Mouse (Mus musculus) brown adipose tissue, adult 24 weeks (tissue): ENCODE data around the gene Cst9. TPM values are rescaled to one million over a fixed set of nuclear protein-coding genes. Genes with fewer than 3 reads are reported as not detected.

Source experiments
- H3K27ac ChIP-seq: fragments of 200-500 bp; replicated peaks from 2 replicates; pipeline ENCODE4 v1.5.1; 2012; ENCODE audit warnings: low read depth, mild to moderate bottlenecking, low read length
- H3K4me1 ChIP-seq: fragments of 200-500 bp; 2 replicates; pipeline ENCODE4 v1.6.1; 2012; ENCODE audit warnings: low read length, mixed read lengths; ENCODE audit not compliant: control insufficient read depth, insufficient read depth, insufficient read length
- H3K4me3 ChIP-seq: fragments of 200-500 bp; 2 replicates; pipeline ENCODE4 v1.5.1; 2012; ENCODE audit warnings: low read depth, mild to moderate bottlenecking, low read length, moderate library complexity; ENCODE audit not compliant: insufficient read depth
- polyA plus RNA-seq: library from polyadenylated mRNA; stranded (reverse); fragments of >200 nt; gene quantifications from 2 replicates; pipeline ENCODE4 v1.2.4, GENCODE M21; 2012; ENCODE audit not compliant: missing spikeins, insufficient read depth, insufficient read length

Gene Cst9
- not detected in 2 replicates for polyA plus RNA-seq

- Histone ChIP-seq H3K4me1 (no peaks in the 10 kb centered on the region), H3K27ac (no peak within 1 kb of the TSS), H3K4me3 (no peak within 1 kb of the TSS)
These were observed at the start of gene Cst9 for GRCm38 (mm10) chr2:148834912-148835311. TSS of gene Cst9 (plus strand) at chr2:148835147.

- Histone ChIP-seq H3K4me1 (no peaks in the 10 kb centered on the region), H3K27ac (no peak within 1 kb of the TSS), H3K4me3 (no peak within 1 kb of the TSS)
These were observed 45.8 kb upstream of the Cst9 start, which contains the start of gene Cst12 for GRCm38 (mm10) chr2:148789142-148789541. TSS of gene Cst12 (plus strand) at chr2:148789361.

DNA sequence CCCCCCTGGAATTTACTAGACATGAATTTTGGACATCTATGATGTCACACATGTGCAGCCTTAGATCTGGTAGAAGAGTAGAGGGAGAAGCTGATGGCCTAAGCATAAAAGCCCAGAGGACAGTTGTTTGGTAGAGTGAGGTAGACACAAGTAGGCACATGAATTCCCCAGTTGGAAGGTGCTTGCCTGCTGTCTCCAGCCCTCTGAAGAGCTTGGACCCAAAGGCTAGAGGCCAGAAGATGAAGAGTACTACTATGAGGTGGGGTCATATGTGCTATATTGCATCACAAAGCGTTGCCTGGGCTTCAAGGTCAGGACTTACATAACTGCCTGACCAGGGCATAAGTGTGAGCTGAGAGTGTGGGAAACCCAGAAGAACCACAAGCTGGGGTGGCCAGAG lies 36.5 kb upstream of the Cst9 start, which contains the start of gene Cst8:
TSS of gene Cst8 (plus strand) at position 301 of the 400 bp plus-strand sequence.
- Histone ChIP-seq H3K4me3 (no peak within 1 kb of the TSS), H3K27ac (no peak within 1 kb of the TSS), H3K4me1 (no peaks in the 10 kb centered on the region)

DNA sequence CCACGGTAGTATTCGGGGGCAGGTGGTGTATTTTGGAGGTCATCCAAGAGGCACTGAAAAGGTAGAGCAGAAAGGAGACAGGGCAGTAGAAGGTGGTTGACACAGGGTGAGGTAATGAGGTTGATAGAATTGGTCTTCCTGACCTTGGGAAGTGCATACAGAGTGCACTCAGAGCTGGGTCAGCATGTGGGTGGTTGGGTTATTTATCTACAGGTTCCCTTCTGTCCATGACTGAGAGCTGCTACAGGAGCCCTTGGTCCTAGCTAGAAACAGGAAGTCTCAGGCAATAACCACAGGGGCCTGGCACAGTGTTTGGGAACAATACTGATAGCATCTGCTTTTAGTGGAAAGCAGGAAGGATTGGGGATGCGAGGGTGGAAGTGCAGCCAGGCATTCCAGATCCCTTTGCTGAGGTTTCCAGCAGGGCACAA lies 33.4 kb upstream of the Cst9 start:
- H3K27ac ChIP-seq = no peak overlapping the region

GRCm38 (mm10) chr2:148806696-148807095 lies 28.3 kb upstream of the Cst9 start:
- Histone ChIP-seq H3K27ac (no peak overlapping the region), H3K4me3 (no peak overlapping the region), H3K4me1 (no peaks in the 10 kb centered on the region)

More for the DNA sequence above, 33.4 kb upstream of the Cst9 start:
- Histone ChIP-seq H3K4me3 (no peak overlapping the region), H3K4me1 (no peaks in the 10 kb centered on the region)

DNA sequence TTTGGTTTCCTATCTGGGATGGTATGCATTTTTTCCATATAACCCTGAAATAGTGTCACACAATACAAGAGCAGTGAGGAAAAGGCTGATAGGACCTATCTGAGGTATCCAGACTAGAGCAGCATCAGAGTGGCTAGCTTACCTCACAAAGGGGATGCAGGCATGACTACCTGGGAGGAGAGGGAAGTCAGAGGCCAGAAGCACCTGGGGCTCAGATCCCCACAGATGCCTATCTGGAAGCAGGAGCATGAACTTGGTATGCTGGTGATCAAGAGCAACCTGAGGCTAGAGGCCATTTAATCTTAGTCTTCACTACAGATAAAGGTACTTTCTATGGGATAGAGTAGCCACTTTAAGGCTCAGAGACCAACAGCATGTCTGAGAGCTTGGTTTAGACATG lies 15.0 kb upstream of the Cst9 start, which contains the start of gene Cst13:
TSS of gene Cst13 (plus strand) at position 173 of the 400 bp plus-strand sequence.
- H3K27ac ChIP-seq = no peak within 1 kb of the TSS
- no peaks in the 10 kb centered on the region for H3K4me1 ChIP-seq
- no peak within 1 kb of the TSS for H3K4me3 ChIP-seq

DNA sequence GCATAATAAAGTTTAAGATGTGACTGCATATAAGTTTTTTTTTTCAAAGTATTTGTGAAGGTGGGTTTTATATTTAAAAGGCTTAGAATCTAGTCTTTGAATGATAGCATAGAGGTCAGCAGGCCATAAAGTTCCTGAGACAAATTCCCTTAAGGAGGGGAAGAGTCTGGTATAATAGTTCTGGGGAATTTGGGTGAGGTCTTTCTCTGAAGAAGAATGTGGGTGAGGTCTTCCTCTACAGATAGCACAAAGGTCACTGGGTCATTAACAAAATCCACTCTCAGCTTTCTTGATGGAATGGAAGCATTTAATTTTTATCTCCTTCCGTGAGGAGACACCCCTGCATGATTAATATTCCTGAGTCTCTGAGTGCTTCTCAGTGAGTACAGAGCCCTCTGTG lies 9.0 kb upstream of the Cst9 start:
- no peak overlapping the region for H3K27ac ChIP-seq
- H3K4me1 ChIP-seq = no peaks in the 10 kb centered on the region
- H3K4me3 ChIP-seq = no peak overlapping the region

GRCm38 (mm10) chr2:148838075-148838777 lies 3.3 kb downstream of the Cst9 start:
- no peak overlapping the region for H3K4me3 ChIP-seq
- H3K27ac ChIP-seq = no peak overlapping the region
- no peaks in the 10 kb centered on the region for H3K4me1 ChIP-seq

GRCm38 (mm10) chr2:148839224-148839623 lies 4.3 kb downstream of the Cst9 start:
- Histone ChIP-seq H3K4me1 (no peaks in the 10 kb centered on the region), H3K4me3 (no peak overlapping the region), H3K27ac (no peak overlapping the region)

- H3K4me3 ChIP-seq = peak overlapping the region; percentile 34; the same call in 1 of the 2 replicates
- H3K27ac ChIP-seq = no peak overlapping the region
- H3K4me1 ChIP-seq = peaks cover under 1% of the 10 kb centered on the region; the same call in 1 of the 2 replicates
These were observed 16.4 kb downstream of the Cst9 start for GRCm38 (mm10) chr2:148851116-148851906.

DNA sequence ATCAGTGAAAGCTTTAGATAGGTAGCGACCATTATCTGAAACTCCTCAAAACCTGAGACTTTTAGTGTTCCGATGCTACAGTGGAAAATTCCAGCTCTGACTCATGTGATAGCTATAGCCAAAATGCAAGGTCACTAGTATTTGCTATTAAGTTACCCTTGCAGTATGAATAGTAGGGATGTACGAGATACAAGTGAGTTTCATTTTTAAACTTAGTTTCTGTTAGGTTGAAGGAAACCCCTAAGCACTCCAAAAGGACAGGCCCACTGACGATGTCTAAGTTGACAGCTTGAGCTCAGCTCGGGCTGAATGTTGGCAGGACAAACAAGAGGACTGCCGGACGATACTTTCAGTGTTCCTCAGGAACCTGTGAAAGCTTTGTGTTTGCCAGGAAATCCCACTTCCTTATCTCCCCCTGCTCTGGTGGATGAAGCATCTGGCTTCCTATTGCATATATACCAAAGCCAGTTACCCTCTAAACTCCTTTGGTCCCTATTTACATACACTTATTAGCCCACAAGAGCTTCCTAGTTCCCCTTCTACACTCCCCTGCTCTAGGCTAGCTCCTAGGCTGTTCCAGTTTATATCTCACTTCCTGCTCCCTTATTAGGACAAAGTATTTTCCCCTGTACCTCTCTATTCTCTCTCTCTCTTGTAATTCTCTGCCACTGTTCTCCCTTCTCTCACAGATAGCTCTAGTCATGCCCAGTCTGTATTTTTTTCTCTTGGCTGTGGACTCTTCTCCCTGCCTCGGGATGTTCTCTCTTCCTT lies 21.9 kb downstream of the Cst9 start:
- peak overlapping the region; percentile 43 for H3K4me3 ChIP-seq
- peak overlapping the region; percentile 81 for H3K27ac ChIP-seq
- H3K4me1 ChIP-seq = peaks cover 2% of the 10 kb centered on the region; the same call in 1 of the 2 replicates

DNA sequence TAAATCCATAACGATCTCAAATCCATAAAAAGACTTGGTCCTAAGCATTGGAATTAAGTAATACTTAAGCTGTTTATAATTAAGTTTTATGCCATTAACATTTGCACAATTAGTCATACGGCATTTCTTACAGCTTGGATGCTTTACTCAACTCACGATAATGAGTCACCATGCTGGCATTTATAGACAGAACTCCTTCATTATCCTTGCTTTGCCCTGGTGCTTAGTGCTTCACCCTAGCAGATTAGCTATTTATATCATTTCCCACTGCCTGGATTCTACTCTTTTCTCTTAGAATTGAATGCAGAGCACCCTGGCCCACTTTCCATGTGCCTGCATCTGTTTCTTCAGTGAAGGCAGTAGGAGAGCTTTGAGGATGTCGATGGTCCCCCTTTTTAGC lies 22.6 kb downstream of the Cst9 start:
- H3K27ac ChIP-seq = no peak overlapping the region
- no peak overlapping the region for H3K4me3 ChIP-seq
- peaks cover 2% of the 10 kb centered on the region; the same call in 1 of the 2 replicates for H3K4me1 ChIP-seq

DNA sequence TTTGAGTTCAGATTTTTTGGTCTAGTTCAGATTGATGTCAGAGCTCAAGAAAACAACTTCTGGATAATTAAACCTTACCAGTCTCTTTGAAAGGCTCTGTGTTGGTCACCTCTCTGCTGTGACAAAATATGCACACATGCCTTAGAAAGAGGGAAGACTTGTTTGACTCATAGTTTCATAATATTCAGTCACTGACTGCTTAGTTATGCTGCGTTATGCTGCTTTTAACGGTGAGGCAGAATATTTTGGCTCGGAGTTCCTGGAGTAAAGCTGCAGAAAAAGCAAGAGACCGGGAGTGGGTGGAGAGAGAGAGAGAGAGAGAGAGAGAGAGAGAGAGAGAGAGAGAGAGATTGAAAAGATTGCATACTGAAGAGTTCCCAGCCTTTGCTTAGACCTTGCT lies 26.0 kb downstream of the Cst9 start:
- Histone ChIP-seq H3K4me3 (no peak overlapping the region), H3K4me1 (peaks cover 10% of the 10 kb centered on the region), H3K27ac (peak overlapping the region; percentile 44)

DNA sequence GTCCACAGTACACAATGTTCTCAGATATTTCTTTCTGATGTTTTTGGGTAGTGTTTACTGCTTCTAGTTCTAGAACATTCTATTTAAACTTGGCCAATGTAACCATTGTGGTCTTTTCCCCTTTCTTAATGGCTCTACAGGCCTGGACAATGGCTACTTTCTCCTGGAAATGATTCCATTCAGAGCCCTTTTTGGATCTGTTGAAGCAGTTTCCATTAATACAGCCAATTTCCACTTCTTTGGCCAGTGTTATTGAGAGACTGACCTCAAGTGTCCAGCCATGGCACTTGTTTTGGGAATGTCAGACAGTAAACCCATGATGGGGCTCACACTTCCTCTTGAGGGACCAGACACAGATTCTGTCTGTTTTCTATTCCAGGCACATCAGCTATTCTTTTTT lies 26.7 kb downstream of the Cst9 start:
- H3K4me3 ChIP-seq = no peak overlapping the region
- no peak overlapping the region for H3K27ac ChIP-seq
- H3K4me1 ChIP-seq = peaks cover 7% of the 10 kb centered on the region

DNA sequence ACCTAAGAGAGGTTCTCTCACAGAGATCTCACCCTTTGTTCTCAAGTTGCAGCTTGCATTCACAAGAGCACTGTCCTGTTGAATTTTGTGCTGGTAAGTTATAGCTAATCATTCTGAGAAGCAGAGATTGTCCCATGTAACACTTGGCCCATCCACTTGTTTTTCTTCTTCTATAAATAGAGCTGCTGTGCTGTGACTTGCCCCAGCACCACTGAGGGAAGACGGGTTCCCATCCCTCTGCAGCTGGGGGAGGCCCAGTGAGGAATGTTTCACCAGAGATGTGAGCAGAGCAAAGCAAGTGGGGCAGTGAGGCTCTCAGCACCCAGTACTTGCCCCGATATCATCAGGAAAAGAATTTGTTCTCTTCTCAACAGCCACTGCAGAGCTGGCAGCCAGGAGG lies 30.0 kb downstream of the Cst9 start, which contains the start of gene 9230104L09Rik:
TSS of gene 9230104L09Rik (minus strand) at position 73 of the 400 bp plus-strand sequence.
- Histone ChIP-seq H3K4me3 (peak within 1 kb of the TSS; percentile 33), H3K4me1 (peaks cover 7% of the 10 kb centered on the region), H3K27ac (peak within 1 kb of the TSS; percentile 98)
